8 mouse cellular contexts compared by ENCODE assay signal in the genomic region with DNA sequence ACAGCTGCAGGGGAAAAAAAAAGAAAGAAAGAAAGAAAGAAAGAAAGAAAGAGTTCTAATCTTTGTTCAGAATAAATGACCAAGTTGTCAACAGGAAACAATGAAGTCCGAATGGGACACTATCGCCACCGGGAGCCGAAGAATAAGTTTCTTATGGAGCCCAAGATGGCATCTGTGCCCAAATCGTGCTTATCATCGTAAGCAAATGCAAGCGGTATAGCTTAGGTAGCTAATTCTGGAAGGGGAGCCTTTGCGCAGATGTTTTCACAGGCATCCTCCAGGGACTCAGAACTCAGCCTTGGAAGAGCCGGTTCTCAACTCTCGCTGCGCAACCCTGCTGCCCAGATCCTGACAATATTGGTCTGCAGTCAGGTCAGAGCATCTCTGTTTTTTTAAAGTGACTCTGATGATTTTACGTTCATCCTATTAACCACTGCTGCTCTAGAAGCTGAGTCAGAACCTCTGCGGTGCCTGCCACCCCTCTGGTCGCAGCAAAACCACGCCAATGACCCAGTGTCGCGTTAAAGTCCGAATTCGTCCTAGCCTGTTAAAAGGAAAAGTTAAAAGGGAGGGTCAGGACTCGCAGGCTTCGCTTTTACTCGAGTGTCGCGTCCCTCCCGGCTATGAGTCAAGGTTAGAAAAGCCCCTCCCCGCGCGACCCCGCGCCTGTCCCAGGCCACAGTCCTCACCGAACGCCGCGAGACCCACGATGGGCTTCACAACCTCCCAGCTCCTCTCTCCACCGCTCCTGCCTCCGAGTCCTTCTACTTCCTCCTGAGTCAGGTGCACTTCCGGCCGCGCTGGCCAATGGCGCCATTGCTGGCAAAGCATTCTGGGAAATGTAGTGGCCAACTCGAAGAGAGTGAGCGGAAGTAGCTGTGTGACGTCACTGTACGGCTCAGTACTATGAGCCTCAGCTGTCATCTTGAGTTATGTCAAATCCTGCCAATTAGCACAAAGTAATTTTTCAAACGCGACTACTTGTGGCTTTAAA. TPM values are rescaled to one million over a fixed set of nuclear protein-coding genes. Genes with fewer than 3 reads are reported as not detected.
DNase-seq lines count a peak whose midpoint lies in the region; ATAC-seq and TF ChIP-seq lines count a peak whose summit lies in the region.

A gene (minus strand): TSS at position 776 of the 994 bp plus-strand sequence.

- H3K9me3 ChIP-seq in embryonic facial prominence, embryonic 14.5 days (ENCODE audit: control insufficient read depth, low read length), result no peaks in the 10 kb centered on the region
- H3K9me3 ChIP-seq in limb, embryonic 13.5 days, result no peaks in the 10 kb centered on the region
- H3K9me3 ChIP-seq in midbrain, embryonic 16.5 days (replicated peaks; ENCODE audit: control insufficient read depth, low read length, poor library complexity, severe bottlenecking), result no peaks in the 10 kb centered on the region

- H3K4me2 ChIP-seq in embryonic facial prominence, embryonic 14.5 days (ENCODE audit: low read depth, low read length), result peak within 1 kb of the TSS; percentile 89
- peak within 1 kb of the TSS; percentile 92 for H3K4me2 ChIP-seq in limb, embryonic 13.5 days (replicated peaks)
- H3K4me2 ChIP-seq in midbrain, embryonic 16.5 days (ENCODE audit: low read length), result peak within 1 kb of the TSS; percentile 97

- H3K27me3 ChIP-seq in embryonic facial prominence, embryonic 14.5 days (replicated peaks; ENCODE audit: control insufficient read depth, insufficient read depth, low read length), result no peaks in the 10 kb centered on the region
- no peaks in the 10 kb centered on the region for H3K27me3 ChIP-seq in heart, adult 2 months (ENCODE audit: control insufficient read depth, insufficient read depth, low read length)
- no peaks in the 10 kb centered on the region for H3K27me3 ChIP-seq in limb, embryonic 13.5 days
- no peaks in the 10 kb centered on the region for H3K27me3 ChIP-seq in midbrain, embryonic 16.5 days (ENCODE audit: control insufficient read depth, insufficient read depth, low read depth, low read length)

- peak; percentile 61; the same call in 1 of the 2 replicates for TF ChIP-seq EP300 in heart, adult 2 months (IDR thresholded peaks at IDR 0.05; ENCODE audit: insufficient read depth, low read depth, low read length)

- H3K79me2 ChIP-seq in heart, adult 2 months (replicated peaks; ENCODE audit: control insufficient read depth, insufficient read depth, low read length), result 0 out of 2 replicates have a peak, but pooled peaks cover 1% of the 10 kb centered on the region

- intact Hi-C loops in heart, adult 2 months (cut with DNase I), result loop anchor here (2.0 kb wide), 1 partner anchor 65 kb away; no protein-coding TSS in a partner anchor

- peak; percentile 96 for TF ChIP-seq POLR2A in heart, adult 2 months (IDR thresholded peaks at IDR 0.05; ENCODE audit: insufficient read depth, low read depth, low read length)

- TF ChIP-seq CTCF in heart, adult 2 months (IDR thresholded peaks at IDR 0.05), result no peak

- peaks cover 6% of the 10 kb centered on the region for H3K4me1 ChIP-seq in embryonic facial prominence, embryonic 14.5 days (ENCODE audit: control insufficient read depth, insufficient read depth, low read length)
- no peaks in the 10 kb centered on the region for H3K4me1 ChIP-seq in heart, adult 2 months (ENCODE audit: control insufficient read depth, insufficient read depth, low read length)
- peaks cover 9% of the 10 kb centered on the region for H3K4me1 ChIP-seq in limb, embryonic 13.5 days
- H3K4me1 ChIP-seq in midbrain, embryonic 16.5 days (ENCODE audit: control insufficient read depth, insufficient read depth, low read length), result peaks cover 13% of the 10 kb centered on the region

- 4% methylated on average over 47 of the region's 47 CpGs for WGBS in embryonic facial prominence, embryonic 14.5 days
- WGBS in heart, adult 2 months, result under 1% methylated on average over 47 of the region's 47 CpGs
- WGBS in limb, embryonic 13.5 days, result 4% methylated on average over 47 of the region's 47 CpGs
- WGBS in midbrain, embryonic 16.5 days, result 4% methylated on average over 47 of the region's 47 CpGs

- peak; percentile 99 for ATAC-seq in embryonic facial prominence, embryonic 14.5 days (ENCODE audit: low read depth)
- ATAC-seq in limb, embryonic 13.5 days (ENCODE audit: low FRiP score, low read depth), result peak; percentile 97
- ATAC-seq in midbrain, embryonic 16.5 days, result peak; percentile 99

- peak within 1 kb of the TSS; percentile 4; the same call in 1 of the 2 replicates for H3K27ac ChIP-seq in embryonic facial prominence, embryonic 14.5 days (replicated peaks; ENCODE audit: low read depth, low read length)
- peak within 1 kb of the TSS; percentile 71 for H3K27ac ChIP-seq in heart, adult 2 months
- peak within 1 kb of the TSS; percentile 10; the same call in 1 of the 2 replicates for H3K27ac ChIP-seq in limb, embryonic 13.5 days
- H3K27ac ChIP-seq in midbrain, embryonic 16.5 days (ENCODE audit: low read length), result peak within 1 kb of the TSS; percentile 40

- peak within 1 kb of the TSS; percentile 66 for H3K4me3 ChIP-seq in embryonic facial prominence, embryonic 14.5 days (ENCODE audit: low read depth, low read length)
- peak within 1 kb of the TSS; percentile 77 for H3K4me3 ChIP-seq in heart, adult 2 months
- H3K4me3 ChIP-seq in limb, embryonic 13.5 days, result peak within 1 kb of the TSS; percentile 80
- peak within 1 kb of the TSS; percentile 58 for H3K4me3 ChIP-seq in midbrain, embryonic 16.5 days (ENCODE audit: low read depth, low read length)

- peak; percentile 99 for DNase-seq in 3T3-L1 (ENCODE audit: low read depth, low spot score)
- peak; percentile 79 to 94 for DNase-seq in adrenal gland, postnatal 4 days (ENCODE audit: low spot score in 2 of 2)
- peak; percentile 99 for DNase-seq in embryonic facial prominence, embryonic 14.5 days (ENCODE audit: low spot score)
- peak; percentile 95 to 97 for DNase-seq in heart, adult 2 months
- DNase-seq in kidney, adult 8-10 months, result peak; percentile 98
- DNase-seq in spleen, postnatal 10 days (ENCODE audit: low spot score in 2 of 2), result peak; percentile 88 to 96

- peak within 1 kb of the TSS; percentile 84 for H3K9ac ChIP-seq in embryonic facial prominence, embryonic 14.5 days (ENCODE audit: low read depth, low read length)
- H3K9ac ChIP-seq in heart, adult 2 months (ENCODE audit: low read depth, low read length), result peak within 1 kb of the TSS; percentile 76
- peak within 1 kb of the TSS; percentile 79 for H3K9ac ChIP-seq in limb, embryonic 13.5 days
- peak within 1 kb of the TSS; percentile 71 for H3K9ac ChIP-seq in midbrain, embryonic 16.5 days (ENCODE audit: low read depth, low read length)

- peaks cover 25% of the 10 kb centered on the region for H3K36me3 ChIP-seq in embryonic facial prominence, embryonic 14.5 days (ENCODE audit: control insufficient read depth, insufficient read depth, low read length)
- peaks cover 2% of the 10 kb centered on the region; the same call in 1 of the 2 replicates for H3K36me3 ChIP-seq in heart, adult 2 months (ENCODE audit: control insufficient read depth, insufficient read depth, low read length)
- peaks cover 25% of the 10 kb centered on the region for H3K36me3 ChIP-seq in limb, embryonic 13.5 days
- peaks cover 12% of the 10 kb centered on the region for H3K36me3 ChIP-seq in midbrain, embryonic 16.5 days (ENCODE audit: control insufficient read depth, insufficient read depth, low read length)

RNA-seq across cellular contexts. Expression of the gene that starts here (rescaled TPM):
- total RNA-seq in adrenal gland, postnatal 4 days (2021), result 10 to 100 TPM; 50.8 to 55.9 TPM
- polyA plus RNA-seq in embryonic facial prominence, embryonic 14.5 days (2014; fragmentation: Nextera tagmentation; extraction: Ambion mirVana), result 63.9 and 64.4 TPM in 2 replicates
- total RNA-seq in heart, adult 2 months (2021), result 10 to 100 TPM; 47.5 to 56.3 TPM
- polyA plus RNA-seq in heart, adult 2 months (2012; rRNA removed), result 15.3 and 21.8 TPM in 2 replicates
- 77.2 and 80.4 TPM in 2 replicates for polyA plus RNA-seq in limb, embryonic 13.5 days (2015; fragmentation: Nextera tagmentation; extraction: Ambion mirVana)
- polyA plus RNA-seq in midbrain, embryonic 16.5 days (2015; fragmentation: Nextera tagmentation; extraction: Ambion mirVana), result 72.0 and 79.3 TPM in 2 replicates

Comparison
In these comparisons a context has a peak if more than half of its experiments do, and no peak if none do; other contexts are left out.
1. Peak in every context shown above with its lines: DNase-seq, ATAC-seq, H3K4me3 ChIP-seq and H3K27ac ChIP-seq.
2. H3K27ac ChIP-seq: peak in every context shown above with its lines; median percentile 71 in heart, adult 2 months; 40 in midbrain, embryonic 16.5 days; 10 in limb, embryonic 13.5 days; 4 in embryonic facial prominence, embryonic 14.5 days.